Mouse (Mus musculus) forelimb bud, embryonic 11.5 days (tissue): ENCODE results near the gene Skint5.

ENCODE experiments used
- DNase-seq: peaks from one replicate; pipeline ENCODE4 v3.0.0-alpha.2; 2012; ENCODE audit warnings: low read depth, low spot score

Gene Skint5

DNA sequence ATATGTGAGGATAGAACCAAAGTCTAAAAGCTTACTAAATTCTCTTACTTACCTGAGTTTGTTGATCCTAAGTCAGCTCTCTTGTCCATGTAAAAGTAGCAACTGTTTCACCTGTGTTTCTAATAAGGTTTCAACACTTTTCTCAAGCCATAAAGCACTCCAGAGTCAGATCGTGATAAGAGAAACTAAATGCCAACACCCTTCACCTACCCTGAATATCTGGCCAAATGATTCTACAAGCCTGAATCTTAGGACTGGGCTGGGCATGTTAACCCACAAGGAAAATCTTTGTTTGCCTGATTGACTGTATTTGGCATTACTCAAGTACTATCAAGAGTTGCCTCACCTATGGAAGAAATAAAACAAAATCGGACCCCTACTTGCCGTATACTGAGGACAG is at the start of gene Skint5:
Skint5 (minus strand) TSS at position 101 of the 400 bp plus-strand sequence.
- no peak for DNase-seq

DNA sequence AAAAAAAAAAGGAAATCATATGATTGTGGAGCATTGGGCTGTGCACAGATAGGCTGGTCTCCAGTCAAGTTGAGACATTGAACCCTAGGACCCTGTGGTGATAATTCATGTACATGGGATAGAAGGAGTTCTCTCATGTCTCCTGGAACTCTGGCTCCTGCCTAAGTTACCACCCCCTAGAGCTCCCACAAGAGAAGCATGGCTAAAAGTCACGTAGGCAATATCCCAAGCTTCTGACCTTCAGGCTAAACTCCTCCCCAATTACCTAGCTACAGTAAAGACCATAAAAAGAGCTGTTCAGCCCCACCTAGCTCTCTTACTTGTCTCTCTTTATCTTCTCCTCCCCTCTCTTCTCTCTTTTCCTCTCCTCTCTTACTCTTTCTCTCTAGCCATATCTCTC is 42.0 kb downstream of the Skint5 start:
- no peak for DNase-seq

DNA sequence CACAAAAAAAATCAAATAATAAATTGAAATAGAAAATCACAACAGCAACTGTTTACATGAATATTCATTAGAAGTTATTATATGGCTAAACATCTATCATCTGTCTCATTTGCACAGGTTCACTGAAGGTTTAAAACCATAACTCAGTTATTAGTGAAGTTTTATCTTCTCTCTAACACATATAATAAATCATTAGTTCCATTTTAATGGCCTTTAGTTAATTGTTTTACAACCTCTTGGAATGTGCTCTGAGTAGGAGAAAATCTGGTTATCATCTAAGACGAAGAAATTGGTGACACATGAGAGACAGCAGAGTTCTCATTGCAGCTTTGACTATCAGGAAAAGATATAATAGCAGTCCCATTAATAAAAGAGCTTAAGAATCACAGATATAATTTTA is 235.1 kb downstream of the Skint5 start:
- no peak for DNase-seq

DNA sequence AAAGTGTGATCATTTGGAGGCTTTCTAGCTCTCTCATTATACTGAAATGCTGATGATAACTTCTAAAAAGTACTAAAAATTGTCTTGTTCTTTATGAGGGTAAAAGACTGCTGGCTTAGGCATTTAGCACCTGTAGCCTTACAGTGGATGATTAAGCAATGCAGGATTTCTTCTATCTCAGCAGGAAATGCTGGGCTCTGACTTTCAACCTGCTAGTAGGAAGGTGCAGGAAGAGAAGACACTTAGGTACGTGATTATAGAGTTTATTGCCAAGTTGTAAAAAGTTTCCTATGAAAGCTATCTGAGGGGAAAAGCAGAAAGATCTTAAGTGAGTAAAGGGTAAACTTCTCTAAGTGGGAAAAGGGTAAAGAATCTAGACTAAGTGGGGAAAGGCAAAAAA is 235.6 kb downstream of the Skint5 start:
- no peak for DNase-seq

DNA sequence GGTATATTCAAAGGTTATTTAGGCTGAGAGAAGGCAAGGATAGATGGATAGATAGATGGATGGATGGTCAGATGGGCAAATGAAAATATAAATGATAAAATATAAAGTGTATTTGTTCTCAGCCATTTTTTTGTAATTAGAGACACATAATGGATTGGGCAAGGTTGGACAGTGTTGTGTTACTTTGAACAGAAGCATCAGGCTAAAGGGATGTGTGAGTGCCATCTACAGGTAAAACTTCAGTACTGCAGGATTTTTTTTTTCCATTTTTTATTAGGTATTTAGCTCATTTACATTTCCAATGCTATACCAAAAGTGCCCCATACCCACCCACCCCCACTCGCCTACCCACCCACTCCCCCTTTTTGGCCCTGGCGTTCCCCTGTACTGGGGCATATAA is 551.1 kb downstream of the Skint5 start:
- peak; percentile 6 for DNase-seq
